Mouse (Mus musculus) Patski (cell line): Measurements from ENCODE around the gene Cdc42ep1. TPM values are rescaled to one million over a fixed set of nuclear protein-coding genes. Genes with fewer than 3 reads are reported as not detected.

Source experiments
- ATAC-seq: fragments of 100-300 bp; one replicate; pipeline ENCODE4 v1.8.0; 2021
- CTCF ChIA-PET: fragments of 350-600 bp; sonication (Branson Sonifier 250); formaldehyde crosslinking; loops from one replicate; lab custom pipeline; 2022; ENCODE audit warnings: inconsistent platforms; lab: Charles Lee
- POLR2A ChIA-PET: fragments of 350-600 bp; sonication (Branson Sonifier 250); formaldehyde crosslinking; loops from one replicate; lab custom pipeline; 2022; ENCODE audit warnings: antibody characterized with exemption, inconsistent platforms; lab: Charles Lee
- DNase-seq: peaks from one replicate; pipeline ENCODE4 v3.0.0-alpha.2; 2011; ENCODE audit warnings: low read depth, low spot score
- H3K27me3 ChIP-seq: fragments of 371-371 bp; one replicate; pipeline ENCODE4 v1.5.1; 2021
- CTCF ChIP-seq: fragments of 100-300 bp; IDR thresholded peaks from one replicate; pipeline ENCODE4 v1.5.1; 2021
- in situ Hi-C: fragments of 300-500 bp; cut with MboI; formaldehyde crosslinking; loops from 3 replicates; pipeline ENCODE4 v1.11.1; 2018; ENCODE audit warnings: low pct_unique_long_range_greater_than_20kb, mixed read lengths
- polyA plus RNA-seq: library from polyadenylated mRNA; unstranded; gene quantifications from one replicate; pipeline ENCODE4 v1.2.3, GENCODE M21; 2021

The Cdc42ep1 gene
- polyA plus RNA-seq, 1 experiment from 2014 or later, result 111 TPM

GRCm38 (mm10) chr15:78828315-78828714 is 14.1 kb upstream of the Cdc42ep1 start:
- in situ Hi-C loops, result no loop called here
- ChIA-PET CTCF (interaction anchor here (5.1 to 10.1 kb wide), 2 partner anchors 23 to 42 kb away, joined by 34 to 144 read pairs; partner anchors contain the start of gene Lgals2), POLR2A (interaction anchor here (2.3 to 3.6 kb wide), 2 partner anchors 19 to 22 kb away, joined by 6 to 14 read pairs; no protein-coding TSS in a partner anchor)
- H3K27me3 ChIP-seq, result no peaks in the 10 kb centered on the region
- TF ChIP-seq CTCF, result no peak
- peak; percentile 60 for ATAC-seq
- no peak for DNase-seq

GRCm38 (mm10) chr15:78829636-78830035 is 12.8 kb upstream of the Cdc42ep1 start:
- ChIA-PET CTCF (interaction anchor here (0.6 to 10.1 kb wide), 3 partner anchors 22 to 82 kb away, joined by 3 to 144 read pairs (median 34); partner anchors contain the start of gene Lgals2), POLR2A (interaction anchor here (1.0 kb wide), 1 partner anchor 23 kb away, joined by 3 read pairs; no protein-coding TSS in a partner anchor)
- in situ Hi-C loops, result no loop called here
- no peak for DNase-seq
- no peak for TF ChIP-seq CTCF
- H3K27me3 ChIP-seq, result no peaks in the 10 kb centered on the region
- no peak for ATAC-seq

GRCm38 (mm10) chr15:78830742-78831719 is 11.4 kb upstream of the Cdc42ep1 start:
- TF ChIP-seq CTCF, result no peak
- ChIA-PET CTCF (interaction anchor here (1.2 to 10.1 kb wide), 2 partner anchors 8 to 20 kb away, joined by 3 to 144 read pairs; partner anchors contain the start of gene Lgals2), POLR2A (interaction anchor here (1.6 to 3.9 kb wide), 3 partner anchors 11 to 22 kb away, joined by 5 to 27 read pairs (median 12); partner anchors contain the start of gene Cdc42ep1)
- no peak for ATAC-seq
- in situ Hi-C loops, result no loop called here
- DNase-seq, result no peak
- H3K27me3 ChIP-seq, result no peaks in the 10 kb centered on the region

- ChIA-PET POLR2A (interaction anchor here (0.6 to 3.9 kb wide), 7 partner anchors 10 to 67 kb away, joined by 3 to 27 read pairs (median 5); partner anchors contain the start of genes Cdc42ep1, Gm49510 and Sh3bp1), CTCF (interaction anchor here (10.1 kb wide), 1 partner anchor 19 kb away, joined by 144 read pairs; the partner anchor contains the start of gene Lgals2)
- in situ Hi-C loops, result no loop called here
- no peak for TF ChIP-seq CTCF
- H3K27me3 ChIP-seq, result no peaks in the 10 kb centered on the region
- no peak for ATAC-seq
- no peak for DNase-seq
These were observed 10.4 kb upstream of the Cdc42ep1 start for GRCm38 (mm10) chr15:78831720-78832657.

GRCm38 (mm10) chr15:78832701-78833123 is 9.7 kb upstream of the Cdc42ep1 start:
- ChIA-PET CTCF (interaction anchor here (10.1 kb wide), 1 partner anchor 19 kb away, joined by 144 read pairs; the partner anchor contains the start of gene Lgals2), POLR2A (interaction anchor here (0.6 to 3.9 kb wide), 7 partner anchors 9 to 45 kb away, joined by 3 to 27 read pairs (median 6); partner anchors contain the start of gene Cdc42ep1)
- DNase-seq, result no peak
- no peak for TF ChIP-seq CTCF
- in situ Hi-C loops, result no loop called here
- ATAC-seq, result peak; percentile 24
- no peaks in the 10 kb centered on the region for H3K27me3 ChIP-seq

- TF ChIP-seq CTCF, result no peak
These were observed 8.8 kb upstream of the Cdc42ep1 start for GRCm38 (mm10) chr15:78833582-78833981.

GRCm38 (mm10) chr15:78834233-78835005 is 8.0 kb upstream of the Cdc42ep1 start:
- no peaks in the 10 kb centered on the region for H3K27me3 ChIP-seq
- CTCF ChIA-PET, result interaction anchor here (0.7 to 10.1 kb wide), 3 partner anchors 8 to 43 kb away, joined by 3 to 144 read pairs (median 5); partner anchors contain the start of genes Gga1 and Lgals2
- no peak for DNase-seq
- POLR2A ChIA-PET, result interaction anchor here (1.0 to 3.9 kb wide), 5 partner anchors 10 to 32 kb away, joined by 3 to 27 read pairs (median 3); partner anchors contain the start of genes Card10 and Lgals2
- peak; percentile 59 for ATAC-seq
- no peak for TF ChIP-seq CTCF
- in situ Hi-C loops, result no loop called here

More at GRCm38 (mm10) chr15:78833582-78833981, 8.8 kb upstream of the Cdc42ep1 start:
- ChIA-PET POLR2A (interaction anchor here (2.0 to 3.9 kb wide), 3 partner anchors 11 to 16 kb away, joined by 6 to 27 read pairs (median 11); no protein-coding TSS in a partner anchor), CTCF (interaction anchor here (10.1 kb wide), 1 partner anchor 18 kb away, joined by 144 read pairs; the partner anchor contains the start of gene Lgals2)
- in situ Hi-C loops, result no loop called here
- no peak for DNase-seq
- no peak for ATAC-seq
- no peaks in the 10 kb centered on the region for H3K27me3 ChIP-seq
